Mouse (Mus musculus): Measurements from ENCODE around the gene Capzb.

GRCm38 (mm10) chr4:139198004-139198689 lies 5.4 kb downstream of the Capzb start:
- TF ChIP-seq GATA1 (IDR thresholded peaks at IDR 0.05; ENCODE audit: borderline replicate concordance, low read length) (no peak), FLI1 (IDR thresholded peaks at IDR 0.05; ENCODE audit: low read length) (no peak)
